In genomic region chr9:37421239-37421638, GRCm38 (mm10) we compare ENCODE assay signal across 8 mouse cellular contexts. TPM values are rescaled to one million over a fixed set of nuclear protein-coding genes. Genes with fewer than 3 reads are reported as not detected.
DNase-seq lines count a peak whose midpoint lies in the region; ATAC-seq and TF ChIP-seq lines count a peak whose summit lies in the region.

No protein-coding gene starts in this region.

- H3K36me3 ChIP-seq in MEL (ENCODE audit: control insufficient read depth in 1 of 2, insufficient read depth in 2 of 2, low read length in 2 of 2), result no peaks in the 10 kb centered on the region; a peak in 1 of 4 replicates
- no peaks in the 10 kb centered on the region for H3K36me3 ChIP-seq in liver, embryonic 15.5 days (replicated peaks)
- H3K36me3 ChIP-seq in neural tube, embryonic 14.5 days (ENCODE audit: control insufficient read depth, insufficient read depth, low read length), result no peaks in the 10 kb centered on the region

- peak overlapping the region; percentile 71 for H3K9ac ChIP-seq in MEL (ENCODE audit: control insufficient read depth, low read depth, low read length, poor library complexity, severe bottlenecking)
- no peak overlapping the region for H3K9ac ChIP-seq in liver, embryonic 15.5 days
- no peak overlapping the region for H3K9ac ChIP-seq in neural tube, embryonic 14.5 days (replicated peaks; ENCODE audit: low read depth, low read length)

- H3K79me2 ChIP-seq in MEL (ENCODE audit: control insufficient read depth, insufficient read depth, low read length, poor library complexity), result no peaks in the 10 kb centered on the region

- peaks cover 0 to 5% of the 10 kb centered on the region in 2 experiments; a peak in 1 of 4 replicates for H3K4me1 ChIP-seq in MEL (ENCODE audit: control insufficient read depth in 1 of 2, insufficient read depth in 2 of 2, low read length in 2 of 2)
- peaks cover 9% of the 10 kb centered on the region for H3K4me1 ChIP-seq in liver, embryonic 15.5 days (replicated peaks)
- no peaks in the 10 kb centered on the region for H3K4me1 ChIP-seq in neural tube, embryonic 14.5 days (ENCODE audit: control insufficient read depth, insufficient read depth, low read length)

- H3K9me3 ChIP-seq in MEL (replicated peaks; ENCODE audit: insufficient read depth, low read length), result no peaks in the 10 kb centered on the region
- no peaks in the 10 kb centered on the region for H3K9me3 ChIP-seq in liver, embryonic 15.5 days (replicated peaks)
- H3K9me3 ChIP-seq in neural tube, embryonic 14.5 days (ENCODE audit: control insufficient read depth, low read length), result no peaks in the 10 kb centered on the region

- no peak for TF ChIP-seq CTCF in MEL (IDR thresholded peaks at IDR 0.05 in 2 of 3, conservative IDR thresholded peaks at IDR 0.05 in 1 of 3; ENCODE audit: control insufficient read depth in 1 of 3, insufficient read depth in 1 of 3, low read depth in 2 of 3, low read length in 3 of 3, poor library complexity in 1 of 3, severe bottlenecking in 1 of 3)

- no peak for TF ChIP-seq EP300 in MEL (IDR thresholded peaks at IDR 0.05; ENCODE audit: low read depth in 1 of 2, low read length in 2 of 2)

- H3K4me2 ChIP-seq in liver, embryonic 15.5 days, result peak overlapping the region; percentile 62
- H3K4me2 ChIP-seq in neural tube, embryonic 14.5 days (ENCODE audit: low read depth, low read length), result peak overlapping the region; percentile 50; the same call in 1 of the 2 replicates

- H3K27me3 ChIP-seq in MEL (ENCODE audit: control insufficient read depth in 1 of 2, insufficient read depth in 2 of 2, low read length in 2 of 2), result peaks cover 0 to 8% of the 10 kb centered on the region in 2 experiments; a peak in 3 of 4 replicates
- peaks cover 6% of the 10 kb centered on the region; the same call in 1 of the 2 replicates for H3K27me3 ChIP-seq in liver, embryonic 15.5 days
- H3K27me3 ChIP-seq in neural tube, embryonic 14.5 days (ENCODE audit: control insufficient read depth, insufficient read depth, low read length), result no peaks in the 10 kb centered on the region

- no peak for TF ChIP-seq POLR2A in MEL (IDR thresholded peaks at IDR 0.05; ENCODE audit: control insufficient read depth in 1 of 2, insufficient read depth in 1 of 2, low read depth in 1 of 2, low read length in 2 of 2, poor library complexity in 1 of 2)

- peak overlapping the region; percentile 55 to 77 for H3K4me3 ChIP-seq in MEL (ENCODE audit: control insufficient read depth in 1 of 2, insufficient read depth in 1 of 2, low read depth in 2 of 2, low read length in 2 of 2)
- H3K4me3 ChIP-seq in liver, embryonic 15.5 days (replicated peaks), result peak overlapping the region; percentile 33
- peak overlapping the region; percentile 14; the same call in 1 of the 2 replicates for H3K4me3 ChIP-seq in neural tube, embryonic 14.5 days (ENCODE audit: low read depth, low read length)

- TF ChIP-seq RAD21 in MEL (IDR thresholded peaks at IDR 0.05; ENCODE audit: low read depth, low read length), result no peak

- H3K27ac ChIP-seq in MEL (ENCODE audit: control insufficient read depth, low read depth, low read length), result no peak overlapping the region
- H3K27ac ChIP-seq in liver, embryonic 15.5 days (replicated peaks), result no peak overlapping the region
- no peak overlapping the region for H3K27ac ChIP-seq in neural tube, embryonic 14.5 days (ENCODE audit: low read depth, low read length)

- peak; percentile 61 to 76; a peak in 3 of 4 replicates for ATAC-seq in hematopoietic stem cell, adult 5-6 weeks (replicated peaks in 1 of 2; ENCODE audit: insufficient read depth in 1 of 2, low FRiP score in 2 of 2, low TSS enrichment in 1 of 2, low read depth in 1 of 2, poor library complexity in 2 of 2, severe bottlenecking in 2 of 2)
- ATAC-seq in liver, embryonic 15.5 days (ENCODE audit: insufficient read depth), result no peak
- ATAC-seq in neural tube, embryonic 14.5 days (ENCODE audit: low read depth), result peak; percentile 65

- 21% methylated on average over 12 of the region's 12 CpGs for WGBS in liver, embryonic 15.5 days (ENCODE audit: insufficient replicate concordance)
- 19% methylated on average over 12 of the region's 12 CpGs for WGBS in neural tube, embryonic 14.5 days

- DNase-seq in heart, adult 11 months, result peak; percentile 93
- no peak for DNase-seq in heart, adult 8-10 months (ENCODE audit: low spot score)
- peak; percentile 49 for DNase-seq in MEL (ENCODE audit: low read depth, low spot score)
- no peak for DNase-seq in left cerebral cortex, adult 8-10 months (ENCODE audit: low spot score in 2 of 2)
- DNase-seq in cerebellum, adult 11-12 months, result no peak

TF ChIP-seq in MEL, 35 proteins besides CTCF, POLR2A, EP300 and RAD21:
- 0 out of 2 replicates have a peak, but pooled peaks have one; percentile 10 for TF ChIP-seq NRF1 (IDR thresholded peaks at IDR 0.05; ENCODE audit: insufficient read depth, low read depth, low read length, poor library complexity, severe bottlenecking)
- no peak for TF ChIP-seq SMC3 (IDR thresholded peaks at IDR 0.05; ENCODE audit: low read depth, low read length)

RNA-seq across cellular contexts. Expression of gene Robo3, which starts 11.8 kb away (rescaled TPM):
- total RNA-seq in heart, adult 8-10 months (2022), result not detected
- total RNA-seq in MEL (2012; rRNA removed), result not detected in 2 replicates
- polyA plus RNA-seq in MEL (2012; ENCODE audit: insufficient read depth in 1 of 2, insufficient read length in 2 of 2, low read depth in 1 of 2, low replicate concordance in 2 of 2, missing spikeins in 1 of 2), result not detected
- 1.4 and 2.3 TPM in 2 replicates for total RNA-seq in hematopoietic stem cell, adult 5-6 weeks (2017)
- 0.07 and 0.21 TPM in 2 replicates for polyA plus RNA-seq in liver, embryonic 15.5 days (2015; fragmentation: Nextera tagmentation; extraction: Ambion mirVana)
- 13.6 and 25.1 TPM in 2 replicates for polyA plus RNA-seq in neural tube, embryonic 14.5 days (2014; fragmentation: Nextera tagmentation; extraction: Ambion mirVana)
- 10 to 100 TPM; 11.7 to 19.2 (median 15.1) TPM for total RNA-seq in left cerebral cortex, adult 8-10 months (2022)

RNA-seq across cellular contexts. Expression of gene Robo4, which starts 19.5 kb away (rescaled TPM):
- 10 to 100 TPM; 21.3 to 39.4 (median 32.2) TPM for total RNA-seq in heart, adult 8-10 months (2022)
- total RNA-seq in MEL (2012; rRNA removed), result not detected in 2 replicates
- not detected for polyA plus RNA-seq in MEL (2012; ENCODE audit: insufficient read depth in 1 of 2, insufficient read length in 2 of 2, low read depth in 1 of 2, low replicate concordance in 2 of 2, missing spikeins in 1 of 2)
- total RNA-seq in hematopoietic stem cell, adult 5-6 weeks (2017), result 6.2 and 13.4 TPM in 2 replicates
- 2.2 and 3.1 TPM in 2 replicates for polyA plus RNA-seq in liver, embryonic 15.5 days (2015; fragmentation: Nextera tagmentation; extraction: Ambion mirVana)
- 2.4 and 3.7 TPM in 2 replicates for polyA plus RNA-seq in neural tube, embryonic 14.5 days (2014; fragmentation: Nextera tagmentation; extraction: Ambion mirVana)
- total RNA-seq in left cerebral cortex, adult 8-10 months (2022), result 1 to 10 TPM; 6.4 to 8.2 (median 6.6) TPM

RNA-seq across cellular contexts. Expression of gene Hepacam, which starts 54.1 kb away (rescaled TPM):
- total RNA-seq in heart, adult 8-10 months (2022), result under 1 TPM in 1 of 4 experiments, not detected in 3; 0.11 TPM
- 0.04 TPM in 1 of 2 replicates, not detected in the other for total RNA-seq in MEL (2012; rRNA removed)
- polyA plus RNA-seq in MEL (2012; ENCODE audit: insufficient read depth in 1 of 2, insufficient read length in 2 of 2, low read depth in 1 of 2, low replicate concordance in 2 of 2, missing spikeins in 1 of 2), result under 1 TPM in 1 of 2 experiments, not detected in 1; 0.01 TPM
- not detected in 2 replicates for total RNA-seq in hematopoietic stem cell, adult 5-6 weeks (2017)
- not detected in 2 replicates for polyA plus RNA-seq in liver, embryonic 15.5 days (2015; fragmentation: Nextera tagmentation; extraction: Ambion mirVana)
- polyA plus RNA-seq in neural tube, embryonic 14.5 days (2014; fragmentation: Nextera tagmentation; extraction: Ambion mirVana), result 10.5 and 20.8 TPM in 2 replicates
- 10 to 100 TPM; 54.1 to 63.1 (median 57.4) TPM for total RNA-seq in left cerebral cortex, adult 8-10 months (2022)

Comparison
In these comparisons a context has a peak if more than half of its experiments do, and no peak if none do; other contexts are left out.
1. DNase-seq: peak in heart, adult 11 months (single experiment) and MEL (single experiment); none in heart, adult 8-10 months (single experiment), left cerebral cortex, adult 8-10 months (0 of 2) and cerebellum, adult 11-12 months (single experiment).
2. H3K4me3 ChIP-seq: peak in every context shown above with its lines; median percentile 66 in MEL; 33 in liver, embryonic 15.5 days; 14 in neural tube, embryonic 14.5 days.
3. RNA of gene Hepacam, which starts 54.1 kb away (total RNA-seq): 54.1 to 63.1 TPM in left cerebral cortex, adult 8-10 months; 0.11 TPM in heart, adult 8-10 months, 0.04 TPM in MEL and not detected in hematopoietic stem cell, adult 5-6 weeks; every median in the first group is over 10 times any median in the second.